Mouse (Mus musculus) brain, adult 10 weeks (tissue): ENCODE measurements around the gene B230118H07Rik. TPM values are rescaled to one million over a fixed set of nuclear protein-coding genes. Genes with fewer than 3 reads are reported as not detected.

Experiments
- polyA plus RNA-seq: library from polyadenylated mRNA; stranded (reverse); fragments of 350-450 nt; fragmentation: Illumina TruSeq; extraction: RNeasy Lipid Tissue Mini Kit (QIAGEN cat#74804); gene quantifications from one replicate; pipeline ENCODE4 v1.2.3, GENCODE M21; 2015; ENCODE audit warnings: low read depth, low replicate concordance

B230118H07Rik gene
- 67.3 TPM for polyA plus RNA-seq

GRCm38 (mm10) chr2:101649114-101649671, at the start of gene B230118H07Rik, which contains the start of gene Rag1:
Gene B230118H07Rik, minus strand, starts transcription at chr2:101649532.
Gene Rag1, minus strand, starts transcription at chr2:101649501.

GRCm38 (mm10) chr2:101678236-101679021, 29.1 kb upstream of the B230118H07Rik start, which contains the start of gene Traf6:
Gene Traf6, plus strand, starts transcription at chr2:101678429.

GRCm38 (mm10) chr2:101624526-101624925, 24.8 kb downstream of the B230118H07Rik start, which contains the start of gene Rag2:
Gene Rag2, plus strand, starts transcription at chr2:101624718.

Other genes with a start within 250 kb of the B230118H07Rik start
- gene Rag2, start 24.8 kb downstream of the B230118H07Rik start, polyA plus RNA-seq, result not detected
- 0.09 TPM for gene Rag1, start within 50 bp of the B230118H07Rik start, polyA plus RNA-seq
- 9.8 TPM for gene Traf6, start 28.9 kb upstream of the B230118H07Rik start, polyA plus RNA-seq
- 16.7 TPM for gene Prr5l, start 233.5 kb upstream of the B230118H07Rik start, polyA plus RNA-seq
- 52.9 TPM for gene Commd9, start 236.7 kb upstream of the B230118H07Rik start, polyA plus RNA-seq